Mouse (Mus musculus) lung, postnatal 25 days (tissue): Measurements from ENCODE around the gene Zfp219.

Experiments
- DNase-seq: peaks from one replicate; pipeline ENCODE4 v3.0.0; 2022; ENCODE audit warnings: low spot score

Gene Zfp219

GRCm38 (mm10) chr14:52018248-52019050 lies 2.1 kb downstream of the Zfp219 start:
- no peak for DNase-seq

GRCm38 (mm10) chr14:52017662-52018061 lies 2.9 kb downstream of the Zfp219 start:
- DNase-seq = no peak

- DNase-seq = no peak
Observed at GRCm38 (mm10) chr14:52016625-52017405, 3.7 kb downstream of the Zfp219 start.

GRCm38 (mm10) chr14:52015445-52016100 lies 5.0 kb downstream of the Zfp219 start, which contains the start of gene Tmem253:
TSS of gene Tmem253 (plus strand) at chr14:52015658.
- no peak for DNase-seq

- peak; percentile 61 for DNase-seq
Observed at GRCm38 (mm10) chr14:52014761-52015311, 5.7 kb downstream of the Zfp219 start.

GRCm38 (mm10) chr14:52014271-52014760 lies 6.2 kb downstream of the Zfp219 start:
- no peak for DNase-seq

GRCm38 (mm10) chr14:52013771-52014219 lies 6.7 kb downstream of the Zfp219 start:
- no peak for DNase-seq

GRCm38 (mm10) chr14:52013021-52013610 lies 7.4 kb downstream of the Zfp219 start:
- DNase-seq = no peak

GRCm38 (mm10) chr14:52012553-52012952 lies 8.0 kb downstream of the Zfp219 start:
- DNase-seq = no peak

- no peak for DNase-seq
Observed at GRCm38 (mm10) chr14:52012085-52012484, 8.4 kb downstream of the Zfp219 start.

- DNase-seq = no peak
Observed at GRCm38 (mm10) chr14:52011683-52012082, 8.8 kb downstream of the Zfp219 start.

GRCm38 (mm10) chr14:52010446-52011111 lies 10.0 kb downstream of the Zfp219 start:
- DNase-seq = no peak

GRCm38 (mm10) chr14:52009841-52010240 lies 10.7 kb downstream of the Zfp219 start:
- no peak for DNase-seq

- no peak for DNase-seq
Observed at GRCm38 (mm10) chr14:52009361-52009760, 11.2 kb downstream of the Zfp219 start.

GRCm38 (mm10) chr14:52008321-52009203 lies 12.0 kb downstream of the Zfp219 start:
- peak; percentile 90 for DNase-seq

GRCm38 (mm10) chr14:52006771-52007170 lies 13.8 kb downstream of the Zfp219 start:
- DNase-seq = no peak

GRCm38 (mm10) chr14:52006241-52006640 lies 14.3 kb downstream of the Zfp219 start:
- no peak for DNase-seq

GRCm38 (mm10) chr14:52005616-52006015 lies 14.9 kb downstream of the Zfp219 start:
- DNase-seq = no peak

- no peak for DNase-seq
Observed at GRCm38 (mm10) chr14:52005141-52005540, 15.4 kb downstream of the Zfp219 start.

- DNase-seq = no peak
Observed at GRCm38 (mm10) chr14:52003981-52004495, 16.5 kb downstream of the Zfp219 start.
